Mouse (Mus musculus) brain, embryonic 14.5 days (tissue): Measurements from ENCODE around the gene Brox.

Experiments used
- CTCF ChIP-seq: fragments of 200-500 bp; IDR thresholded peaks from 2 replicates; pipeline ENCODE4 v1.5.1; 2012; ENCODE audit warnings: inconsistent platforms, mild to moderate bottlenecking, moderate library complexity, borderline replicate concordance; ENCODE audit not compliant: insufficient read depth, insufficient read length; ENCODE audit errors: extremely low read depth
- POLR2A ChIP-seq: fragments of 200-500 bp; IDR thresholded peaks from 2 replicates; pipeline ENCODE4 v1.6.1; 2012; ENCODE audit warnings: mild to moderate bottlenecking, inconsistent platforms, borderline replicate concordance; ENCODE audit not compliant: poor library complexity, insufficient read depth, insufficient read length, severe bottlenecking; ENCODE audit errors: extremely low read depth

DNA sequence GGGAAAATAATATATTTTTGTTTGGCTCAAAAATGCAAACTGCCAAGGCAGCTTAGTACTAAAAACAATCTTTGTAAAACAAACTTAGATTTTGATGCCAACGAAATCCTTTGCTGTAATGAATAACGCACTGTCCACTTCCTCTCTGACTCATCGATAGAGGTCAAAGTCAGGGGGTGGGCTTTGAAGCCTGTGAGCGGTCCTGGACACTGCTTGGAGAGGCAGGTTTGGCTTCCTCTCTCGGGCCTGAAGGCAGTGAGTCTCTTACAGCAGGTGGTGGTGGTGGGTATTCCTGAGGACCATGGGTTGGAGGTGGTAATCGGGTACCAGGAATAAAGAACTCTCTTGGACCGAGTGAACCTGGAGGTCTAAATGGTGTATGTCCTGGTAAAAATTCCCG, 30.1 kb upstream of the Brox start:
- TF ChIP-seq CTCF (no peak), POLR2A (no peak)
